Mouse (Mus musculus) neural tube, embryonic 15.5 days (tissue): ENCODE data around the gene Myoz1. TPM values are rescaled to one million over a fixed set of nuclear protein-coding genes. Genes with fewer than 3 reads are reported as not detected.
"Not testable (repeated sequence)": the region's sequence is repeated elsewhere in the genome, so short reads cannot be mapped to it uniquely, and the experiment has no call there.

Experiments used
- ATAC-seq: fragments of 200-750 bp; cut with Nextera tagmentation; 2 replicates; pipeline ENCODE4 v1.8.0; 2017; ENCODE audit warnings: mild to moderate bottlenecking, moderate TSS enrichment, moderate library complexity; ENCODE audit not compliant: low FRiP score
- H3K27ac ChIP-seq: fragments of 300-500 bp; sonication (generic); replicated peaks from 2 replicates; pipeline ENCODE4 v1.5.1; 2015; ENCODE audit warnings: mild to moderate bottlenecking, inconsistent platforms
- H3K27me3 ChIP-seq: fragments of 300-500 bp; sonication (generic); replicated peaks from 2 replicates; pipeline ENCODE4 v1.6.1; 2015; ENCODE audit warnings: inconsistent platforms
- H3K36me3 ChIP-seq: fragments of 300-500 bp; sonication (generic); 2 replicates; pipeline ENCODE4 v1.6.1; 2015; ENCODE audit warnings: inconsistent platforms
- H3K4me1 ChIP-seq: fragments of 300-500 bp; sonication (generic); 2 replicates; pipeline ENCODE4 v1.6.1; 2015; ENCODE audit warnings: inconsistent platforms
- H3K4me2 ChIP-seq: fragments of 300-500 bp; sonication (generic); 2 replicates; pipeline ENCODE4 v1.6.1; 2015; ENCODE audit warnings: inconsistent platforms, mild to moderate bottlenecking, moderate library complexity
- H3K4me3 ChIP-seq: fragments of 300-500 bp; sonication (generic); replicated peaks from 2 replicates; pipeline ENCODE4 v1.5.1; 2015; ENCODE audit warnings: mild to moderate bottlenecking, inconsistent platforms
- H3K9ac ChIP-seq: fragments of 300-500 bp; sonication (generic); replicated peaks from 2 replicates; pipeline ENCODE4 v1.6.1; 2015; ENCODE audit warnings: mild to moderate bottlenecking, inconsistent platforms
- H3K9me3 ChIP-seq: fragments of 300-500 bp; sonication (generic); replicated peaks from 2 replicates; pipeline ENCODE4 v1.6.1; 2016; ENCODE audit warnings: inconsistent platforms
- WGBS: fragments of 180-500 bp; shearing (Covaris S2); methylation state at CpG from one replicate; pipeline ENCODE4 v1.1.7; 2015; ENCODE audit warnings: mixed read lengths; 5-methylcytosine and 5-hydroxymethylcytosine counted together
- polyA plus RNA-seq: library from polyadenylated mRNA; unstranded; fragments of >200 nt; fragmentation: Nextera tagmentation; extraction: Ambion mirVana; gene quantifications from 2 replicates; pipeline ENCODE4 v1.2.1, GENCODE M21; 2015

Gene Myoz1
- polyA plus RNA-seq: 1.1 and 2.5 TPM in 2 replicates

DNA sequence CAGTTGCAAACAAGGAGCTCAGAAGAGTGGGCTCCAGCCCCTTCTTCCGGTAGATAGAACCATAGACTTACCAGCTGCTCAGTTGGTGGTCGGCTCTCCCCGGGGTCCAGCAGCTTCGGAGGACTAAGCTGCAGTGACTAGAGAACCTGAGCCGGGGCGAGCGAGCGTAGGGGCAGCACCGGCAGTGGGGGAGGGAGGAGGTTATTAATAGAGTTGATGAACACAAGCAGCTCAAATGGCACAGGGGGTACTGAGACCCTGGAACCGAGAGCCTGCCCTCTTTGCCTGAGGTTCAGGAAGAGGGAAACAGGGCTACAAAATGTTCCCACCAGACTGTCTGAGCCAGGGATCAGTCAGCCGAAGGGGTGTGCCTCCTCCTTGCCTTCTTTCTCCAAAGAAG, at the start of gene Myoz1:
Gene Myoz1, minus strand, starts transcription at position 180 of the 400 bp plus-strand sequence.
- H3K27me3 ChIP-seq: no peaks in the 10 kb centered on the region
- 62% methylated on average over 11 of the region's 11 CpGs for WGBS
- no peak within 1 kb of the TSS for H3K4me3 ChIP-seq
- H3K4me2 ChIP-seq: no peak within 1 kb of the TSS
- H3K4me1 ChIP-seq: peaks cover 5% of the 10 kb centered on the region
- H3K27ac ChIP-seq: no peak within 1 kb of the TSS
- H3K9me3 ChIP-seq: no peaks in the 10 kb centered on the region
- ATAC-seq: no peak
- no peak within 1 kb of the TSS for H3K9ac ChIP-seq
- no peaks in the 10 kb centered on the region for H3K36me3 ChIP-seq

- peak overlapping the region; percentile 81 for H3K9ac ChIP-seq
- peaks cover 57% of the 10 kb centered on the region for H3K4me1 ChIP-seq
- ATAC-seq, H3K27me3 ChIP-seq, H3K9me3 ChIP-seq: not testable (repeated sequence)
- H3K4me3 ChIP-seq: peak overlapping the region; percentile 88
- H3K4me2 ChIP-seq: peak overlapping the region; percentile 68
- 11% methylated on average over 8 of the region's 8 CpGs for WGBS
- peaks cover 12% of the 10 kb centered on the region for H3K36me3 ChIP-seq
- peak overlapping the region; percentile 91 for H3K27ac ChIP-seq
Measured at GRCm38 (mm10) chr14:20703461-20703860, 47.1 kb upstream of the Myoz1 start.

DNA sequence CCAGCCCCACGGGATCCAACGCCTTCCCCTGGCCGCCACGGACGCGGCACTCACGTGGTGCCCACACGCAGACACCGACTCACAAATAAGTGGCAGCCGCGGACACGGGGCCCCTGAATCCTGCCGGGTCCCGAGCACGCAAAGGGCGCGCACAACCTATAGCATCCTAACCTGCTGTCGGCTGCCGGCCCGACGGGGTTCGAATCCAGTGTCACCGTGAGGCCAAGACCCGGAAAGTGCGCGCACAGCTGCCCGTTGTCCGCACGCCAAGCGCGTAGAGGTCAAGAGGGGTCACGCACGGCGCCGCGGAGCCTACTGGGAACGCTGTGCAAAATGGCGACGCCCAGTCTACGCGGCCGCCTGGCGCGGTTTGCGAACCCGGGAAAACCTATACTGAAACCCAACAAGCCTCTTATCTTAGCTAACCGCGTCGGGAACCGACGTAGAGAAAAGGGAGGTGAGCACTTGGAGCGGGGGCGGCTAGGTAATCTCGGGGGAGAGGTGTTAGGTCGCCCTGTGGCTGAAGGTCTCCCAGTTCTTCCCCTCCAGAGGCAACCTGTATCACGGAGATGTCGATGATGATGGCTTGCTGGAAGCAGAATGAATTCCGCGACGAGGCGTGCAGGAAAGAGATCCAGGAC, 46.5 kb upstream of the Myoz1 start, which contains the start of gene Chchd1:
Gene Chchd1, plus strand, starts transcription at position 266 of the 641 bp plus-strand sequence.
- H3K4me3 ChIP-seq: peak within 1 kb of the TSS; percentile 88
- H3K9ac ChIP-seq: peak within 1 kb of the TSS; percentile 81
- peaks cover 12% of the 10 kb centered on the region for H3K36me3 ChIP-seq
- H3K27ac ChIP-seq: peak within 1 kb of the TSS; percentile 91
- H3K4me1 ChIP-seq: peaks cover 58% of the 10 kb centered on the region
- ATAC-seq: peak; percentile 75
- under 1% methylated on average over 61 of the region's 61 CpGs for WGBS
- H3K9me3 ChIP-seq: no peaks in the 10 kb centered on the region
- H3K4me2 ChIP-seq: peak within 1 kb of the TSS; percentile 68
- no peaks in the 10 kb centered on the region for H3K27me3 ChIP-seq

DNA sequence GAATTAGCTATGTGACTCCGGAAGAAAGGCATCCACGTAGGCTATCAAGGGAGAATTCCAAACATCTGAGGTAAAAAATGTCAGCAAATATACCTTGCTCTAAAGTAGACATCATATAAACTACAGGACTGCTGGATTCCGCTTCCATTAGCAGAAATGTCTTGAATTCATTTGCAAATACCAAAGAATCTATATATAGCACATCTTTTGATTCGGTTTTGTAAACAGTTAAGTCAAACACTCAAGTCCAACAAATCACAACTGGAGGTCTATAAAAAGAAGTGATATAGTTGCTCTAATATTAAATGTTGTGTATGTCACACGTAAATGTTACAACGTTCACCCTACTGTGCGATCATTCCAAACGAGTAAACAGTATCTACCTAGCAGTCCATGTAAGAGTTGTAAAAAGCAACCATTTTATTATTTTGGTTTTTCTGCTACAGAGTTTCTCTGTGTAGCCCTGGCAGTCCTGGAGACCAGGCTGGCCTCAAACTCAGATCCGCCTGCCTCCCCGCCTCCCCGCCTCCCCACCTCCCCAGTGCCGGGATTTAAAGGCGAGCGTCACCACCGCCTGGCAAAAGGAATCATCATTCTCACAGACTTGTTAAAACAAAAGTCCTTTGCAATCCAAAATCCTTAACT, 45.9 kb upstream of the Myoz1 start:
- Histone ChIP-seq H3K36me3 (peaks cover 12% of the 10 kb centered on the region), H3K27me3 (no peaks in the 10 kb centered on the region), H3K27ac (peak overlapping the region; percentile 91), H3K4me1 (peaks cover 64% of the 10 kb centered on the region), H3K4me2 (peak overlapping the region; percentile 68), H3K9me3 (no peaks in the 10 kb centered on the region), H3K9ac (peak overlapping the region; percentile 81), H3K4me3 (peak overlapping the region; percentile 88)
- 15% methylated on average over 15 of the region's 15 CpGs for WGBS
- peak; percentile 37 for ATAC-seq

DNA sequence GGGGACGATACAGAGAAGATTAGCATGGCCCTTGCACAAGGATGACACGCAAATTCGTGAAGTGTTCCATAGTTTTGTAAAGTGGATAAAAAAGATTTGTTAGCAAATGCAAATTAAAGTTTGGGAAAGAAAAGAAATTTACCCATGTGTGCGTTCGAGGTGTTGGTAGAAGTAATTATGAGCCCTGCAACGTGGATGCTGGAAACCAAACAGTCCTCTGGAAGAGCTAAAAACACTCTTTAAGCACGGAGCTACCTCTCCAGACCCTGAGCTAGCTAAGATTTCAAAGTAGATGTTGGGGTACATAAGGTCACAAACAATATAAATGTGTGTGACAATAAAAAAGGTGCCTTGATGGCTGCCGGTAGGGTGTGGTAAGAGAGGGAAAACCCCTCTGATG, 45.2 kb upstream of the Myoz1 start:
- peak overlapping the region; percentile 68 for H3K4me2 ChIP-seq
- no peak for ATAC-seq
- peak overlapping the region; percentile 88; the same call in 1 of the 2 replicates for H3K4me3 ChIP-seq
- no peaks in the 10 kb centered on the region for H3K27me3 ChIP-seq
- no peak overlapping the region; the same call in 1 of the 2 replicates for H3K27ac ChIP-seq
- H3K9ac ChIP-seq: no peak overlapping the region
- WGBS: 85% methylated on average over 8 of the region's 8 CpGs
- peaks cover 12% of the 10 kb centered on the region for H3K36me3 ChIP-seq
- H3K4me1 ChIP-seq: peaks cover 66% of the 10 kb centered on the region
- no peaks in the 10 kb centered on the region for H3K9me3 ChIP-seq

- Histone ChIP-seq H3K27ac (no peak overlapping the region), H3K4me2 (no peak overlapping the region; the same call in 1 of the 2 replicates), H3K36me3 (peaks cover 12% of the 10 kb centered on the region), H3K9me3 (no peaks in the 10 kb centered on the region), H3K4me3 (no peak overlapping the region), H3K4me1 (peaks cover 73% of the 10 kb centered on the region), H3K27me3 (no peaks in the 10 kb centered on the region), H3K9ac (no peak overlapping the region)
- whole genome bisulfite sequencing: 86% methylated on average over 3 of the region's 3 CpGs
- ATAC-seq: no peak
Measured at GRCm38 (mm10) chr14:20700362-20700761, 44.0 kb upstream of the Myoz1 start.

- no peak for ATAC-seq
- no peaks in the 10 kb centered on the region for H3K9me3 ChIP-seq
- H3K4me1 ChIP-seq: peaks cover 77% of the 10 kb centered on the region
- no peak overlapping the region for H3K27ac ChIP-seq
- no peaks in the 10 kb centered on the region for H3K27me3 ChIP-seq
- 90% methylated on average over 2 of the region's 2 CpGs for WGBS
- H3K36me3 ChIP-seq: peaks cover 11% of the 10 kb centered on the region
- H3K4me2 ChIP-seq: peak overlapping the region; percentile 85
- 0 out of 2 replicates have a peak overlapping the region, but pooled peaks have one; percentile 5 for H3K9ac ChIP-seq
- no peak overlapping the region for H3K4me3 ChIP-seq
Measured at GRCm38 (mm10) chr14:20698515-20698914, 42.2 kb upstream of the Myoz1 start.

DNA sequence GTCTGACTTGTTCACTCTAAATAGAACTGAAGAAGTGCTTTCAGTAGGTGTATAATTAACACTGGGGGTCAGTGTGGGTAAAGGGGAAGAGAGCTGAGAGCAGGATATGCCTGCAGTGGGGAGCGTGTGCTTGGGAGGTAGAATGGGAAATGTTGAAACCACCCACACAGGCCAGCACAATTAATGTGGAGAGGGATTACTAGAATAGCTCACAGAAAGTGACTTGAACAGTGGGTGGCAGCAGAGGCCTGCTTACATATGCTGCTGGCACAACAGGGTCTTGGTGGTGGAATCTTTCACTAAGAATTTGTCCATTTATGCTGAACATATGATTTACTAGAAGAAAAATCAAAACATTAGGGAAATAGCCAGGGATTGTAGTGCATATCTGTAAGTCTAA, 40.6 kb upstream of the Myoz1 start:
- Histone ChIP-seq H3K9ac (peak overlapping the region; percentile 92), H3K36me3 (peaks cover 26% of the 10 kb centered on the region), H3K9me3 (no peaks in the 10 kb centered on the region), H3K4me3 (peak overlapping the region; percentile 95), H3K27me3 (no peaks in the 10 kb centered on the region), H3K4me2 (peak overlapping the region; percentile 85), H3K27ac (peak overlapping the region; percentile 37; the same call in 1 of the 2 replicates), H3K4me1 (peaks cover 72% of the 10 kb centered on the region)
- WGBS: 3% methylated on average over 1 of the region's 1 CpGs
- no peak for ATAC-seq

GRCm38 (mm10) chr14:20695761-20696520, 39.6 kb upstream of the Myoz1 start:
- Histone ChIP-seq H3K9me3 (no peaks in the 10 kb centered on the region), H3K27ac (peak overlapping the region; percentile 99), H3K4me1 (peaks cover 62% of the 10 kb centered on the region), H3K27me3 (no peaks in the 10 kb centered on the region), H3K4me3 (peak overlapping the region; percentile 95), H3K4me2 (peak overlapping the region; percentile 85), H3K9ac (peak overlapping the region; percentile 92), H3K36me3 (peaks cover 37% of the 10 kb centered on the region)
- 8% methylated on average over 27 of the region's 27 CpGs for WGBS
- 0 out of 2 replicates have a peak, but pooled peaks have one; percentile 1 for ATAC-seq

DNA sequence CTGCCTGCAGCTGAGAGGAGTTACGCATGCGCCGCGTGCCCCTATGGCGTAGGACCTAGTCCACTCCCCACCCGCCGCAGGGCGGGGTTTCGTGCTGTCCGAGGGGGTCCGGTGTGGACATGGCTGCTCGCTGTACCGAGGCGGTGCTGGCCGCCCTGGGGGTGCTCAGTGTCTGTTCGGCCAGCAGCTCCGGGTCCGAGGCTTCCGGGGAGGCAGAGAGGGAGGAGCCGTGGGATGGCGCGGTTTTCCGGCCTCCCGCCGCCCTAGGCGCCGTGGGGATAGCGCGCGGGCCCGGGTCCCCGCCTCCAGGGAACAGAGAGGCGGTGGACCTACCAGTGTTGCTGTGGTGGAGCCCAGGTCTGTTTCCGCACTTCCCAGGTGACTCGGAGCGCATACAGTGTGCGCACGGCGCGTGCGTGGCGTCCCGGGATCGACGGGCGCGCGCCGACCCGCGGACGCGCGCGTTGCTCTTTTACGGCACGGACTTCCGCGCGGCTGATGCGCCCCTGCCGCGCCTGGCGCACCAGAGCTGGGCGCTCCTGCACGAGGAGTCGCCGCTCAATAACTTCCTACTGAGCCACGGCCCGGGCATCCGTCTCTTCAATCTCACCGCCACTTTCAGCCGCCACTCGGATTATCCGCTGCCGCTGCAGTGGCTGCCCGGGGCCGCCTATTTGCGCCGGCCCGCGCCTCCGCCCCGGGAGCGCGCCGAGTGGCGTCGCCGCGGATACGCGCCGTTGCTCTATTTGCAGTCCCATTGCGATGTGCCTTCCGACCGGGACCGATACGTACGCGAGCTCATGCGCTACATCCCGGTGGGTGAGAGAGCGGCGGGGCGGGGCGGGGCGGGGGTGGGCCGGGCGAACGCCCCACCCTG, 38.8 kb upstream of the Myoz1 start, which contains the start of gene Fut11:
Gene Fut11, plus strand, starts transcription at position 85 of the 877 bp plus-strand sequence.
- peak; percentile 93 for ATAC-seq
- Histone ChIP-seq H3K27me3 (no peaks in the 10 kb centered on the region), H3K4me3 (peak within 1 kb of the TSS; percentile 95), H3K4me2 (peak within 1 kb of the TSS; percentile 85), H3K36me3 (peaks cover 43% of the 10 kb centered on the region), H3K27ac (peak within 1 kb of the TSS; percentile 99), H3K9me3 (no peaks in the 10 kb centered on the region), H3K9ac (peak within 1 kb of the TSS; percentile 92), H3K4me1 (peaks cover 55% of the 10 kb centered on the region)
- WGBS: under 1% methylated on average over 110 of the region's 111 CpGs
